Mouse (Mus musculus): ENCODE measurements around the gene Mpp6. TPM values are rescaled to one million over a fixed set of nuclear protein-coding genes. Genes with fewer than 3 reads are reported as not detected.

Mpp6 gene
- total RNA-seq, 2 experiments from 2014 or later = 31.7 to 33.3 TPM

- no peak for DNase-seq
Measured at GRCm38 (mm10) chr6:50146158-50146557, 36.1 kb downstream of the Mpp6 start.

GRCm38 (mm10) chr6:50149378-50149777, 39.3 kb downstream of the Mpp6 start:
- DNase-seq = no peak

GRCm38 (mm10) chr6:50159842-50160241, 49.8 kb downstream of the Mpp6 start:
- DNase-seq = no peak

- no peak for DNase-seq
Measured at GRCm38 (mm10) chr6:50163013-50163412, 53.0 kb downstream of the Mpp6 start.

- no peak for DNase-seq
Measured at GRCm38 (mm10) chr6:50168821-50169220, 58.8 kb downstream of the Mpp6 start.

- no peak for DNase-seq
Measured at GRCm38 (mm10) chr6:50169771-50170170, 59.7 kb downstream of the Mpp6 start.

- no peak for DNase-seq
Measured at GRCm38 (mm10) chr6:50175736-50176135, 65.7 kb downstream of the Mpp6 start.

GRCm38 (mm10) chr6:50180189-50180588, 70.1 kb downstream of the Mpp6 start:
- DNase-seq = peak in 1 of 2 experiments; percentile 4

GRCm38 (mm10) chr6:50187955-50188354, 77.9 kb downstream of the Mpp6 start:
- no peak for DNase-seq

- DNase-seq = no peak
Measured at GRCm38 (mm10) chr6:50189376-50189775, 79.3 kb downstream of the Mpp6 start.

GRCm38 (mm10) chr6:50191605-50192004, 81.6 kb downstream of the Mpp6 start:
- DNase-seq = no peak

- no peak for DNase-seq
Measured at GRCm38 (mm10) chr6:50192169-50192568, 82.1 kb downstream of the Mpp6 start.

- DNase-seq = no peak
Measured at GRCm38 (mm10) chr6:50192822-50193221, 82.8 kb downstream of the Mpp6 start.

- no peak for DNase-seq
Measured at GRCm38 (mm10) chr6:50193851-50194250, 83.8 kb downstream of the Mpp6 start.

- no peak for DNase-seq
Measured at GRCm38 (mm10) chr6:50204356-50204755, 94.3 kb downstream of the Mpp6 start.

- no peak for DNase-seq
Measured at GRCm38 (mm10) chr6:50205093-50205492, 95.1 kb downstream of the Mpp6 start.

- peak in 1 of 2 experiments; percentile 13 for DNase-seq
Measured at GRCm38 (mm10) chr6:50214711-50215372, 104.8 kb downstream of the Mpp6 start.

- peak in 1 of 2 experiments; percentile 17 for DNase-seq
Measured at GRCm38 (mm10) chr6:50215373-50215745, 105.3 kb downstream of the Mpp6 start.

- no peak for DNase-seq
Measured at GRCm38 (mm10) chr6:50215986-50216385, 105.9 kb downstream of the Mpp6 start.

GRCm38 (mm10) chr6:50218628-50219027, 108.6 kb downstream of the Mpp6 start:
- no peak for DNase-seq

GRCm38 (mm10) chr6:50219066-50219465, 109.0 kb downstream of the Mpp6 start:
- no peak for DNase-seq

GRCm38 (mm10) chr6:50220863-50221262, 110.8 kb downstream of the Mpp6 start:
- DNase-seq = peak; percentile 52 to 72

GRCm38 (mm10) chr6:50222351-50222750, 112.3 kb downstream of the Mpp6 start:
- DNase-seq = no peak

GRCm38 (mm10) chr6:50222986-50223385, 112.9 kb downstream of the Mpp6 start:
- no peak for DNase-seq

- DNase-seq = no peak
Measured at GRCm38 (mm10) chr6:50223606-50224005, 113.6 kb downstream of the Mpp6 start.
